ENCODE assay signal across 8 mouse cellular contexts in genomic region chr5:30550334-30551021, GRCm38 (mm10). TPM values are rescaled to one million over a fixed set of nuclear protein-coding genes. Genes with fewer than 3 reads are reported as not detected.
DNase-seq lines count a peak whose midpoint lies in the region; ATAC-seq and TF ChIP-seq lines count a peak whose summit lies in the region.

No protein-coding gene starts in this region.

- TF ChIP-seq CTCF in heart, adult 2 months (IDR thresholded peaks at IDR 0.05): peak; percentile 45

- no peaks in the 10 kb centered on the region for H3K4me1 ChIP-seq in heart, adult 2 months (ENCODE audit: control insufficient read depth, insufficient read depth, low read length)
- peaks cover 14% of the 10 kb centered on the region for H3K4me1 ChIP-seq in heart, embryonic 12.5 days (replicated peaks)
- no peaks in the 10 kb centered on the region for H3K4me1 ChIP-seq in neural tube, embryonic 14.5 days (ENCODE audit: control insufficient read depth, insufficient read depth, low read length)
- H3K4me1 ChIP-seq in neural tube, embryonic 15.5 days: 0 out of 2 replicates have a peak, but pooled peaks cover 4% of the 10 kb centered on the region

- H3K4me2 ChIP-seq in heart, embryonic 12.5 days: no peak overlapping the region
- no peak overlapping the region for H3K4me2 ChIP-seq in neural tube, embryonic 14.5 days (ENCODE audit: low read depth, low read length)
- no peak overlapping the region for H3K4me2 ChIP-seq in neural tube, embryonic 15.5 days

- intact Hi-C loops in heart, adult 2 months (cut with DNase I): no loop called here
- intact Hi-C loops in left cerebral cortex, postnatal 14 days (cut with DNase I): no loop called here

- TF ChIP-seq POLR2A in heart, adult 2 months (IDR thresholded peaks at IDR 0.05; ENCODE audit: insufficient read depth, low read depth, low read length): no peak

- DNase-seq in heart, adult 2 months: peak in 1 of 2 experiments; percentile 29
- DNase-seq in embryo, embryonic 11.5 days (ENCODE audit: low read depth, low spot score): peak; percentile 7
- DNase-seq in lung, postnatal 36 days: peak; percentile 66
- no peak for DNase-seq in layer of hippocampus, adult 9-11 months
- DNase-seq in left cerebral cortex, postnatal 14 days (ENCODE audit: low spot score in 2 of 2): no peak

- H3K4me3 ChIP-seq in heart, adult 2 months: no peak overlapping the region
- no peak overlapping the region for H3K4me3 ChIP-seq in heart, embryonic 12.5 days
- H3K4me3 ChIP-seq in neural tube, embryonic 14.5 days (ENCODE audit: low read depth, low read length): no peak overlapping the region
- H3K4me3 ChIP-seq in neural tube, embryonic 15.5 days (replicated peaks): no peak overlapping the region

- H3K27me3 ChIP-seq in heart, adult 2 months (ENCODE audit: control insufficient read depth, insufficient read depth, low read length): no peaks in the 10 kb centered on the region
- no peaks in the 10 kb centered on the region for H3K27me3 ChIP-seq in heart, embryonic 12.5 days (replicated peaks)
- H3K27me3 ChIP-seq in neural tube, embryonic 14.5 days (ENCODE audit: control insufficient read depth, insufficient read depth, low read length): no peaks in the 10 kb centered on the region
- no peaks in the 10 kb centered on the region for H3K27me3 ChIP-seq in neural tube, embryonic 15.5 days (replicated peaks)

- no peaks in the 10 kb centered on the region for H3K79me2 ChIP-seq in heart, adult 2 months (replicated peaks; ENCODE audit: control insufficient read depth, insufficient read depth, low read length)

- 59% methylated on average over 9 of the region's 9 CpGs for WGBS in heart, adult 2 months
- WGBS in heart, embryonic 12.5 days: 63% methylated on average over 9 of the region's 9 CpGs
- 60% methylated on average over 9 of the region's 9 CpGs for WGBS in neural tube, embryonic 14.5 days
- WGBS in neural tube, embryonic 15.5 days: 55% methylated on average over 9 of the region's 9 CpGs

- H3K9me3 ChIP-seq in heart, embryonic 12.5 days (replicated peaks): no peaks in the 10 kb centered on the region
- H3K9me3 ChIP-seq in neural tube, embryonic 14.5 days (ENCODE audit: control insufficient read depth, low read length): no peaks in the 10 kb centered on the region
- no peaks in the 10 kb centered on the region for H3K9me3 ChIP-seq in neural tube, embryonic 15.5 days (replicated peaks)

- no peaks in the 10 kb centered on the region for H3K36me3 ChIP-seq in heart, adult 2 months (ENCODE audit: control insufficient read depth, insufficient read depth, low read length)
- H3K36me3 ChIP-seq in heart, embryonic 12.5 days: no peaks in the 10 kb centered on the region
- H3K36me3 ChIP-seq in neural tube, embryonic 14.5 days (ENCODE audit: control insufficient read depth, insufficient read depth, low read length): no peaks in the 10 kb centered on the region
- H3K36me3 ChIP-seq in neural tube, embryonic 15.5 days: no peaks in the 10 kb centered on the region

- ATAC-seq in heart, embryonic 12.5 days (ENCODE audit: insufficient number of reproducible peaks, low FRiP score): no peak
- peak; percentile 58; the same call in 1 of the 2 replicates for ATAC-seq in neural tube, embryonic 14.5 days (ENCODE audit: low read depth)
- no peak for ATAC-seq in neural tube, embryonic 15.5 days (ENCODE audit: low FRiP score)

- TF ChIP-seq EP300 in heart, adult 2 months (IDR thresholded peaks at IDR 0.05; ENCODE audit: insufficient read depth, low read depth, low read length): no peak

- H3K27ac ChIP-seq in heart, adult 2 months: no peak overlapping the region
- no peak overlapping the region for H3K27ac ChIP-seq in heart, embryonic 12.5 days (ENCODE audit: poor library complexity, severe bottlenecking)
- H3K27ac ChIP-seq in neural tube, embryonic 14.5 days (ENCODE audit: low read depth, low read length): no peak overlapping the region
- no peak overlapping the region for H3K27ac ChIP-seq in neural tube, embryonic 15.5 days (replicated peaks)

- no peak overlapping the region for H3K9ac ChIP-seq in heart, adult 2 months (ENCODE audit: low read depth, low read length)
- no peak overlapping the region for H3K9ac ChIP-seq in heart, embryonic 12.5 days
- H3K9ac ChIP-seq in neural tube, embryonic 14.5 days (replicated peaks; ENCODE audit: low read depth, low read length): no peak overlapping the region
- H3K9ac ChIP-seq in neural tube, embryonic 15.5 days (replicated peaks): no peak overlapping the region

RNA-seq across cellular contexts. Expression of gene Cib4, which starts 4.8 kb away (rescaled TPM):
- total RNA-seq in heart, adult 2 months (2021): not detected
- polyA plus RNA-seq in heart, adult 2 months (2012; rRNA removed): 0.56 TPM in 1 of 2 replicates, not detected in the other
- polyA plus RNA-seq in heart, embryonic 12.5 days (2016; fragmentation: Nextera tagmentation; extraction: Ambion mirVana): not detected in 2 replicates
- polyA plus RNA-seq in neural tube, embryonic 14.5 days (2014; fragmentation: Nextera tagmentation; extraction: Ambion mirVana): not detected in 2 replicates
- not detected in 2 replicates for polyA plus RNA-seq in neural tube, embryonic 15.5 days (2015; fragmentation: Nextera tagmentation; extraction: Ambion mirVana)
- total RNA-seq in left cerebral cortex, postnatal 14 days (2021): not detected

RNA-seq across cellular contexts. Expression of gene Kcnk3, which starts 37.5 kb away (rescaled TPM):
- 100 to 1,000 TPM; 259 to 300 TPM for total RNA-seq in heart, adult 2 months (2021)
- 382 and 432 TPM in 2 replicates for polyA plus RNA-seq in heart, adult 2 months (2012; rRNA removed)
- 45.1 and 46.2 TPM in 2 replicates for polyA plus RNA-seq in heart, embryonic 12.5 days (2016; fragmentation: Nextera tagmentation; extraction: Ambion mirVana)
- polyA plus RNA-seq in neural tube, embryonic 14.5 days (2014; fragmentation: Nextera tagmentation; extraction: Ambion mirVana): 10.5 and 12.9 TPM in 2 replicates
- 12.5 and 12.9 TPM in 2 replicates for polyA plus RNA-seq in neural tube, embryonic 15.5 days (2015; fragmentation: Nextera tagmentation; extraction: Ambion mirVana)
- 10 to 100 TPM; 19.5 to 20.2 TPM for total RNA-seq in left cerebral cortex, postnatal 14 days (2021)

Comparison
In these comparisons a context has a peak if more than half of its experiments do, and no peak if none do; other contexts are left out.
1. DNase-seq: peak in embryo, embryonic 11.5 days (single experiment) and lung, postnatal 36 days (single experiment); none in layer of hippocampus, adult 9-11 months (single experiment) and left cerebral cortex, postnatal 14 days (0 of 2).